In the genomic region with DNA sequence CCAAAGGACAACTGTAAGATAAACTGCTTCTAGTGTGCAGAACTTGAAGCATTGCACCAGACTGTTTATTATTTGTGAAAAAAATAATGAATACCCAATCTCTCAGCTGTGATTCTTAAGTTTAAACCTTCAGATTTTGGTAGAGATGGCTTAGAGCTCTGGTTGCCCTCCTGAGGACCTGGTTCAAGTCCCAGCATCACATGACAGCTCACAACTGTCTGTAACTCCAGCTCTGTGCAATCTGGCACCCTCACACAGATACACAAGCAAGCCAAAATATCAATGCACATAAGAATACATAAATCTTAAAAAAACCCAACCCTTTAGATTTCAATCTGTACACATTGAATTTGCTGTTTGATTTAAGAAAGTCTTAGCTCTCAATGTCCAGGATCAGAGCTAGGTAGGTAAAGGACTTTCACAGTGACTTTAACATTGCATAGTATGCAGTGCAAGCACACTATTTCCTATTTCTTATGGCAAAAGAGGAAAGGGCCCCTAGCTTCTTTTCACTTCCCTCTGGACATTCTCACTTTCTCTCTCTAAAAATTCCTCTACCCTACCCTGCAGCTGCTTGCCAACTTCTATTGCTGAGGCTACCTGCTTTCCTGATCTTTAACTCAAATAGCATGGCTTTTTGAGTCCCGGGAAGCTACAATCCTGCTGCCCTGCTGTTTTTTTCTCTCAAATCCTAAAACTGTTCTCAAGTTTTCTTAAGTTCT, we compare ENCODE assay signal across 20 mouse cellular contexts. TPM values are rescaled to one million over a fixed set of nuclear protein-coding genes. Genes with fewer than 3 reads are reported as not detected.
"Had no signal": no experiment of that assay in that cellular context is flagged by ENCODE, and none has a peak within 500 bp of the region (broad histone marks: within the 10 kb centered on the region; RNA-seq: fewer than 3 reads in every experiment).

No protein-coding gene starts in this region.

- H3K9ac ChIP-seq: limb, embryonic 13.5 days; liver, embryonic 15.5 days; lung, embryonic 14.5 days; midbrain, embryonic 13.5 days; neural tube, embryonic 15.5 days had no signal

- H3K27ac ChIP-seq: layer of hippocampus, adult 2 months; limb, embryonic 13.5 days; liver, embryonic 15.5 days; midbrain, embryonic 13.5 days; neural tube, embryonic 15.5 days had no signal

- H3K27me3 ChIP-seq: limb, embryonic 13.5 days; liver, embryonic 15.5 days; midbrain, embryonic 13.5 days; neural tube, embryonic 15.5 days had no signal

- ATAC-seq: midbrain, embryonic 13.5 days had no signal

- DNase-seq: kidney, adult 18-20 months; kidney, postnatal 10 days; kidney, postnatal 4 days; left cerebral cortex, postnatal 4 days; lung, embryonic 14.5 days; lung, postnatal 10 days; lung, postnatal 4 days; right cerebral cortex, adult 18-20 months; spleen, adult 18-20 months had no signal

- H3K4me2 ChIP-seq: limb, embryonic 13.5 days; liver, embryonic 15.5 days; lung, embryonic 14.5 days; midbrain, embryonic 13.5 days; neural tube, embryonic 15.5 days had no signal

- H3K4me3 ChIP-seq: layer of hippocampus, adult 2 months; limb, embryonic 13.5 days; liver, embryonic 15.5 days; midbrain, embryonic 13.5 days; myocyte; neural tube, embryonic 15.5 days had no signal

- H3K36me3 ChIP-seq: limb, embryonic 13.5 days; liver, embryonic 15.5 days; midbrain, embryonic 13.5 days; neural tube, embryonic 15.5 days had no signal

- H3K9me3 ChIP-seq: limb, embryonic 13.5 days; liver, embryonic 15.5 days; midbrain, embryonic 13.5 days; neural tube, embryonic 15.5 days had no signal

- H3K4me1 ChIP-seq: limb, embryonic 13.5 days; liver, embryonic 15.5 days; midbrain, embryonic 13.5 days; neural tube, embryonic 15.5 days had no signal

RNA-seq across cellular contexts. Expression of gene Xcr1, which starts 1.2 kb away (rescaled TPM):
- total RNA-seq: layer of hippocampus, adult 2 months; layer of hippocampus, postnatal 10 days; left cerebral cortex, postnatal 4 days; midbrain, postnatal 0 days had no signal
- polyA plus RNA-seq: kidney, embryonic 14.5 days; limb, embryonic 13.5 days; lung, embryonic 14.5 days; neural tube, embryonic 11.5 days; stomach, embryonic 16.5 days had no signal

RNA-seq across cellular contexts. Expression of gene Cxcr6, which starts 56.8 kb away (rescaled TPM):
- total RNA-seq: layer of hippocampus, adult 2 months; layer of hippocampus, postnatal 10 days; left cerebral cortex, postnatal 4 days; midbrain, postnatal 0 days had no signal
- polyA plus RNA-seq: neural tube, embryonic 15.5 days had no signal
